Mouse (Mus musculus) embryonic facial prominence, embryonic 14.5 days (tissue): ENCODE data around the gene Rnf224. TPM values are rescaled to one million over a fixed set of nuclear protein-coding genes. Genes with fewer than 3 reads are reported as not detected.

Experiments
- ATAC-seq: fragments of 200-750 bp; cut with Nextera tagmentation; 2 replicates; pipeline ENCODE4 v1.8.0; 2017; ENCODE audit warnings: low read depth, moderate number of reproducible peaks, moderate TSS enrichment
- DNase-seq: peaks from one replicate; pipeline ENCODE4 v3.0.0-alpha.2; 2015; ENCODE audit warnings: low spot score
- H3K27ac ChIP-seq: fragments of 300-500 bp; sonication (generic); replicated peaks from 2 replicates; pipeline ENCODE4 v1.5.1; 2014; ENCODE audit warnings: low read depth, mild to moderate bottlenecking, low read length, moderate library complexity
- H3K27me3 ChIP-seq: fragments of 300-500 bp; sonication (generic); replicated peaks from 2 replicates; pipeline ENCODE4 v1.6.1; 2014; ENCODE audit warnings: low read length; ENCODE audit not compliant: control insufficient read depth, insufficient read depth
- H3K36me3 ChIP-seq: fragments of 300-500 bp; sonication (generic); 2 replicates; pipeline ENCODE4 v1.6.1; 2014; ENCODE audit warnings: low read length, mixed read lengths; ENCODE audit not compliant: control insufficient read depth, insufficient read depth
- H3K4me1 ChIP-seq: fragments of 300-500 bp; sonication (generic); 2 replicates; pipeline ENCODE4 v1.6.1; 2014; ENCODE audit warnings: antibody characterized with exemption, low read length; ENCODE audit not compliant: control insufficient read depth, insufficient read depth
- H3K4me2 ChIP-seq: fragments of 300-500 bp; sonication (generic); 2 replicates; pipeline ENCODE4 v1.6.1; 2014; ENCODE audit warnings: low read depth, mild to moderate bottlenecking, low read length, moderate library complexity, mixed read lengths
- H3K4me3 ChIP-seq: fragments of 300-500 bp; sonication (generic); 2 replicates; pipeline ENCODE4 v1.5.1; 2014; ENCODE audit warnings: low read depth, mild to moderate bottlenecking, low read length
- H3K9ac ChIP-seq: fragments of 300-500 bp; sonication (generic); 2 replicates; pipeline ENCODE4 v1.6.1; 2014; ENCODE audit warnings: low read depth, mild to moderate bottlenecking, low read length, moderate library complexity, mixed read lengths
- H3K9me3 ChIP-seq: fragments of 300-500 bp; sonication (generic); 2 replicates; pipeline ENCODE4 v1.6.1; 2016; ENCODE audit warnings: low read length; ENCODE audit not compliant: control insufficient read depth
- WGBS: fragments of 180-500 bp; shearing (Covaris S2); extraction: QIAGEN DNeasy Blood & Tissue Kit; methylation state at CpG from one replicate; pipeline ENCODE4 v1.1.7; 2014; 5-methylcytosine and 5-hydroxymethylcytosine counted together
- polyA plus RNA-seq: library from polyadenylated mRNA; unstranded; fragments of >200 nt; fragmentation: Nextera tagmentation; extraction: Ambion mirVana; gene quantifications from 2 replicates; pipeline ENCODE4 v1.2.1, GENCODE M21; 2014

Rnf224 gene
- polyA plus RNA-seq, 1 experiment from 2014 or later, result not detected

DNA sequence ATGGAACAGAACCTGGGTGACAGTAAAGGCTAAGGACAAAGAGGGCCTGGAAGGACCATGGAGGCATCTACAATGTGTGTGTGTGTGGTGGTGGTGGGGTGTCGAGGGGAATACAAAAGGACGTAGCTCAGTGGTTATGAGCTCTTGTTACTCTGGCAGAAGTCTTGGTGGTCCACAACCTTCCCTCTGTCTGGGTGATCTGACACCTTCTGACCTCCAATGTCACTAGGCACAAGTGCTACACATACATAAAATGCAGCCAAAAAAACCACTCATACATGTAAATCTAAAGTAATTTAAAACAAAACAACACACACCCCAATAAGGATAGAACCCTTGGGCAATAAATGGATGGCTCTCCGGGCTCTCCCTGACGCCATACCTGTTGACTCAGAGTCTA lies 9.2 kb downstream of the Rnf224 start:
- ATAC-seq (no peak), DNase-seq (no peak)
- no peaks in the 10 kb centered on the region for H3K9me3 ChIP-seq
- peaks cover 17% of the 10 kb centered on the region for H3K4me1 ChIP-seq
- no peak overlapping the region for H3K4me3 ChIP-seq
- 0 out of 2 replicates have a peak overlapping the region, but pooled peaks have one; percentile 30 for H3K9ac ChIP-seq
- no peaks in the 10 kb centered on the region for H3K36me3 ChIP-seq
- H3K27ac ChIP-seq, result no peak overlapping the region
- no peaks in the 10 kb centered on the region for H3K27me3 ChIP-seq
- 94% methylated on average over 4 of the region's 4 CpGs for WGBS
- no peak overlapping the region for H3K4me2 ChIP-seq

DNA sequence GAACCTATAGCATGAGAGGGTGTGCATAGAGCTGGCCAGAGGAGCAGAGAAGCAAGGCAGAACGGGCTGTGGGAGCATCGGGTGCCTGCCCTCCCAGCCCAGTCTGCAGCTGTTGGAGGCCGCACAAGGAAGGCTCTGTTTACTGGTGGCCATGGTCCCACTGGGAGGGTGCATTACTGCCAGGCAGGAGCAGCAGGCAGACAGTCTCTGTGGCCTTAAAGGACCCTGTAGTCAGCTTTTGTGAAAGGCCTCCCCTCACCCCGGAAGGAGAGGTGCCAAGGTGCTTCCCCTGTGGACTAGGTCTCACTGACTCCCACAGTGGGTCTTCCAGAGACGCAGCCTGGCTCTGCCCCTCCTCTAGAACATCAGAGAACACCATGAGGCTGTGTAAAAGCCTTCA lies 9.7 kb downstream of the Rnf224 start:
- Histone ChIP-seq H3K27me3 (no peaks in the 10 kb centered on the region), H3K4me1 (peaks cover 17% of the 10 kb centered on the region), H3K4me3 (no peak overlapping the region), H3K9ac (0 out of 2 replicates have a peak overlapping the region, but pooled peaks have one; percentile 30), H3K36me3 (peaks cover 4% of the 10 kb centered on the region), H3K9me3 (no peaks in the 10 kb centered on the region), H3K27ac (no peak overlapping the region; the same call in 1 of the 2 replicates), H3K4me2 (no peak overlapping the region)
- 76% methylated on average over 5 of the region's 5 CpGs for WGBS
- ATAC-seq (no peak), DNase-seq (peak; percentile 30)

DNA sequence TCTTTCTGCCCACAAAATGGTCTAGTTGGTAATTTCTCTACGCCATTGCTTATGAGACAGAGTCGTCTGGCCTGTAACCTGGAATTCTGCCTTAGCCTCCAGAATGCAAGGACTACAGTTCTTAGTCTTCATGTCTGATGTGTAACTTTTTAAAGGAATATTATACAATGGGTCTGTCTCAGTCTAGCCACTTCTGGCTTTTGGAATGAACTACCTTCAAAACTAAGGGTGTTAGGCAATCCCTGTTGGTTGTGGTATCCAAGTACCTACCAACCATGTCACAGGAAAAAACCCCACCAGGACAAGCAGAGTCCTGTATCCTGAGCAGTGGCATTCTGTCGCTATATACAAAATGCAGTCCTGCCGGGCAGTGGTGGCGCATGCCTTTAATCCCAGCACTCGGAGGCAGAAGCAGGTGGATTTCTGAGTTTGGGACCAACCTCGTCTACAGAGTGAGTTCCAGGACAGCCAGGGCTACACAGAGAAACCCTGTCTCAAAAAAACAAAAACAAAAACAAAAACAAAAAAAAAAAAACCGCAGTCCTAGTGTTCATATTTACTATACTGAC lies 10.7 kb downstream of the Rnf224 start:
- WGBS, result 70% methylated on average over 8 of the region's 8 CpGs
- Histone ChIP-seq H3K4me3 (peak overlapping the region; percentile 55; the same call in 1 of the 2 replicates), H3K27ac (peak overlapping the region; percentile 97), H3K4me2 (peak overlapping the region; percentile 50), H3K36me3 (peaks cover 10% of the 10 kb centered on the region), H3K9me3 (no peaks in the 10 kb centered on the region), H3K4me1 (peaks cover 17% of the 10 kb centered on the region), H3K27me3 (no peaks in the 10 kb centered on the region), H3K9ac (0 out of 2 replicates have a peak overlapping the region, but pooled peaks have one; percentile 71)
- DNase-seq (no peak), ATAC-seq (no peak)

- peak overlapping the region; percentile 50 for H3K4me2 ChIP-seq
- 2% methylated on average over 32 of the region's 41 CpGs for WGBS
Observed at GRCm38 (mm10) chr2:25224766-25225752, 11.5 kb downstream of the Rnf224 start.

GRCm38 (mm10) chr2:25224492-25224765 lies 12.2 kb downstream of the Rnf224 start, which contains the start of gene Tubb4b:
Gene Tubb4b, minus strand, starts transcription at chr2:25224702.
- Histone ChIP-seq H3K4me3 (peak within 1 kb of the TSS; percentile 91), H3K9me3 (no peaks in the 10 kb centered on the region), H3K4me1 (peaks cover 17% of the 10 kb centered on the region), H3K27ac (peak within 1 kb of the TSS; percentile 97), H3K27me3 (no peaks in the 10 kb centered on the region), H3K9ac (peak within 1 kb of the TSS; percentile 89), H3K4me2 (peak within 1 kb of the TSS; percentile 94), H3K36me3 (peaks cover 10% of the 10 kb centered on the region)
- no peak for DNase-seq
- under 1% methylated on average over 12 of the region's 17 CpGs for WGBS
- ATAC-seq, result no peak

More at GRCm38 (mm10) chr2:25224766-25225752, 11.5 kb downstream of the Rnf224 start:
- no peaks in the 10 kb centered on the region for H3K27me3 ChIP-seq
- DNase-seq, result peak; percentile 100
- peak overlapping the region; percentile 97 for H3K27ac ChIP-seq
- no peaks in the 10 kb centered on the region for H3K9me3 ChIP-seq
- peak; percentile 97 for ATAC-seq
- H3K4me1 ChIP-seq, result peaks cover 17% of the 10 kb centered on the region
- peaks cover 10% of the 10 kb centered on the region for H3K36me3 ChIP-seq
- peak overlapping the region; percentile 55 for H3K4me3 ChIP-seq
- H3K9ac ChIP-seq, result peak overlapping the region; percentile 71

GRCm38 (mm10) chr2:25223681-25224491 lies 12.7 kb downstream of the Rnf224 start:
- Histone ChIP-seq H3K27me3 (no peaks in the 10 kb centered on the region), H3K9ac (peak overlapping the region; percentile 89), H3K36me3 (peaks cover 10% of the 10 kb centered on the region), H3K9me3 (no peaks in the 10 kb centered on the region), H3K4me3 (peak overlapping the region; percentile 91), H3K4me1 (peaks cover 15% of the 10 kb centered on the region), H3K27ac (peak overlapping the region; percentile 91), H3K4me2 (peak overlapping the region; percentile 94)
- DNase-seq (peak; percentile 71), ATAC-seq (peak; percentile 10)
- WGBS, result under 1% methylated on average over 49 of the region's 53 CpGs

DNA sequence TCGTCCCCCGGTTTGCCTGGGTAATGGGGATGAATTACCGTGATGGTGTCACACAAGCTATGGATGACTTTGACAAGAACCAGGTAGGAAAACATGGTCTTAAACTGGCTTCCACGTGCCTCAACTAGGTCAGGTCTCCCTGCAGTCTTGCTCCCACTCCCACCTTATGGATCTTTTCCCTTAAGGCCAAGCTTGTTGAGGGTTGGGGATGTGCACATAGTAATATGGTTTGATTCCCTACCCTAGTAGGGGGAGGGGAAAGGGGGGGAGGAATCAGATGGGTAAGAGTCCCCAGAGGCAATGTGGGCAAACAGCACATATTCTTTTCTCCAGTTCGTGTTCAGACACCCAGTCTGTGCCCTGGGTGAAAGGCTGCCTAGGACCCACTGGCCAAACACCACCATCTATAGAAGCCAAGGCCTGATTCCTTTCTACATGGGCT lies 15.2 kb downstream of the Rnf224 start:
- peaks cover 10% of the 10 kb centered on the region for H3K36me3 ChIP-seq

DNA sequence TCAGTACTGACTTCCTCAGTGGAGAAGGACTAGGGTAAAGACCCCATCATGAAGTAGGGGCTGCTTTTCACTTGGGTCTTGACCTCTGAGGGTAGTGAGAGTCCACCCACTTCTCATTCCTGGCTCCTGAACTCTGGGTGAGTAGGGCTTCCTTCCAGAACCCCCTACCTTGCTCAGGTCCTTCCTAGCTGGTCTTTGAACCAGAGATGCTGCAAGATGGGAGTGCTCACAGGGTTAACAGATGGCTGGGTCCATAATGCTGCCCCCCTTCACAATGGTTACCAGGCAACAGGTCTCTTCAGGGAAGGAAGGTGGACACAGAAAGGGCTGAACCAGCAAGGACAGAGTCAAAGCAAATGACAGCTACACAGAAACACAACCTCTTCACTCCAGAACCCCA lies 18.1 kb downstream of the Rnf224 start, which contains the start of gene Fam166a:
TSS of gene Fam166a (plus strand) at position 301 of the 400 bp plus-strand sequence.
- H3K4me2 ChIP-seq, result no peak within 1 kb of the TSS
- H3K36me3 ChIP-seq, result peaks cover 10% of the 10 kb centered on the region
- ATAC-seq, result no peak
- H3K9me3 ChIP-seq, result no peaks in the 10 kb centered on the region
- no peak within 1 kb of the TSS for H3K4me3 ChIP-seq
- no peak for DNase-seq
- H3K27me3 ChIP-seq, result no peaks in the 10 kb centered on the region
- H3K27ac ChIP-seq, result no peak within 1 kb of the TSS
- H3K9ac ChIP-seq, result no peak within 1 kb of the TSS
- H3K4me1 ChIP-seq, result peaks cover 3% of the 10 kb centered on the region; the same call in 1 of the 2 replicates

More for the DNA sequence above, 15.2 kb downstream of the Rnf224 start:
- ATAC-seq (no peak), DNase-seq (no peak)
- 71% methylated on average over 5 of the region's 5 CpGs for WGBS
- H3K4me2 ChIP-seq, result no peak overlapping the region
- H3K9ac ChIP-seq, result no peak overlapping the region
- peaks cover 11% of the 10 kb centered on the region; the same call in 1 of the 2 replicates for H3K4me1 ChIP-seq
- no peaks in the 10 kb centered on the region for H3K27me3 ChIP-seq
- H3K9me3 ChIP-seq, result no peaks in the 10 kb centered on the region
- no peak overlapping the region for H3K27ac ChIP-seq
- H3K4me3 ChIP-seq, result no peak overlapping the region
